Mouse (Mus musculus) heart, adult 9 months (tissue): ENCODE measurements around the gene Als2cr12.
A peak's percentile ranks its signal among the peaks of the same experiment; 100 is the strongest.
"Not testable (repeated sequence)": the region's sequence is repeated elsewhere in the genome, so short reads cannot be mapped to it uniquely, and the experiment has no call there.

Experiments
- DNase-seq, 2 experiments: peaks; one replicate each; pipeline ENCODE4 v3.0.0; 2022; ENCODE audit warnings: low spot score in 2 of 2

Gene Als2cr12

GRCm38 (mm10) chr1:58614424-58614823, 81.4 kb downstream of the Als2cr12 start:
- peak; percentile 23 to 57 for DNase-seq

- DNase-seq = peak; percentile 13 to 27
These were observed 82.0 kb downstream of the Als2cr12 start for GRCm38 (mm10) chr1:58613786-58614185.

GRCm38 (mm10) chr1:58610611-58611010, 85.2 kb downstream of the Als2cr12 start:
- no peak for DNase-seq

- no peak for DNase-seq
These were observed 85.6 kb downstream of the Als2cr12 start for GRCm38 (mm10) chr1:58610166-58610565.

- not testable (repeated sequence) for DNase-seq
These were observed 86.2 kb downstream of the Als2cr12 start for GRCm38 (mm10) chr1:58609591-58609990.

- DNase-seq = no peak
These were observed 92.1 kb downstream of the Als2cr12 start for GRCm38 (mm10) chr1:58603738-58604137.

GRCm38 (mm10) chr1:58602681-58603080, 93.1 kb downstream of the Als2cr12 start:
- DNase-seq = no peak
